In genomic region chr15:86015860-86016541, GRCm38 (mm10) we compare ENCODE assay signal across 10 mouse cellular contexts. TPM values are rescaled to one million over a fixed set of nuclear protein-coding genes. Genes with fewer than 3 reads are reported as not detected.
A peak's percentile ranks its signal among the peaks of the same experiment; 100 is the strongest.
DNase-seq lines count a peak whose midpoint lies in the region; ATAC-seq and TF ChIP-seq lines count a peak whose summit lies in the region.
"Had no signal": no experiment of that assay in that cellular context is flagged by ENCODE, and none has a peak within 500 bp of the region (broad histone marks: within the 10 kb centered on the region; RNA-seq: fewer than 3 reads in every experiment).

No protein-coding gene starts in this region.

- TF ChIP-seq POLR2A in kidney, adult 2 months (IDR thresholded peaks at IDR 0.05; ENCODE audit: low read depth, low read length): no peak

- H3K27me3 ChIP-seq in kidney, embryonic 15.5 days: no peaks in the 10 kb centered on the region
- H3K27me3 ChIP-seq in kidney, adult 2 months (replicated peaks; ENCODE audit: control insufficient read depth, insufficient read depth, low read length): no peaks in the 10 kb centered on the region
- no peaks in the 10 kb centered on the region for H3K27me3 ChIP-seq in E14TG2a.4 (ENCODE audit: insufficient read depth, low read length)
- no peaks in the 10 kb centered on the region for H3K27me3 ChIP-seq in neural tube, embryonic 15.5 days (replicated peaks)

- H3K27ac ChIP-seq in kidney, embryonic 15.5 days: peak overlapping the region; percentile 22; the same call in 1 of the 2 replicates
- no peak overlapping the region for H3K27ac ChIP-seq in kidney, adult 2 months (ENCODE audit: insufficient read depth, low read depth, low read length)
- no peak overlapping the region for H3K27ac ChIP-seq in neural tube, embryonic 15.5 days (replicated peaks)

- no peak for DNase-seq in kidney, adult 2 months
- DNase-seq in R1 (ENCODE audit: low read depth, low spot score): peak; percentile 84
- DNase-seq in layer of hippocampus, postnatal 36 days: no peak
- no peak for DNase-seq in cerebellum, postnatal 36 days
- DNase-seq: kidney, adult 11 months had no signal

- no peak overlapping the region for H3K4me2 ChIP-seq in kidney, embryonic 15.5 days
- H3K4me2 ChIP-seq in neural tube, embryonic 15.5 days: no peak overlapping the region

- TF ChIP-seq CTCF in kidney, adult 2 months (conservative IDR thresholded peaks at IDR 0.05; ENCODE audit: insufficient read depth, insufficient read length, low read depth, low read length): no peak
- no peak for TF ChIP-seq CTCF in E14TG2a.4 (conservative IDR thresholded peaks at IDR 0.05; ENCODE audit: low read length)

- ATAC-seq in kidney, embryonic 15.5 days (replicated peaks; ENCODE audit: low FRiP score): peak; percentile 61
- peak; percentile 55 for ATAC-seq in megakaryocyte, adult 5-6 weeks (ENCODE audit: poor library complexity, severe bottlenecking)
- ATAC-seq in neural tube, embryonic 15.5 days (ENCODE audit: low FRiP score): no peak

- no peak overlapping the region for H3K9ac ChIP-seq in kidney, embryonic 15.5 days
- H3K9ac ChIP-seq in neural tube, embryonic 15.5 days (replicated peaks): no peak overlapping the region

- H3K4me1 ChIP-seq in kidney, embryonic 15.5 days: peaks cover 30% of the 10 kb centered on the region
- H3K4me1 ChIP-seq in kidney, adult 2 months (ENCODE audit: control insufficient read depth, insufficient read depth, low read length): no peaks in the 10 kb centered on the region
- H3K4me1 ChIP-seq in E14TG2a.4 (replicated peaks; ENCODE audit: low read depth, low read length): peaks cover 66% of the 10 kb centered on the region
- peaks cover 27% of the 10 kb centered on the region for H3K4me1 ChIP-seq in neural tube, embryonic 15.5 days

- WGBS in kidney, embryonic 15.5 days: 54% methylated on average over 13 of the region's 13 CpGs
- WGBS in kidney, adult 2 months: 58% methylated on average over 13 of the region's 13 CpGs
- 87% methylated on average over 13 of the region's 13 CpGs for WGBS in neural tube, embryonic 15.5 days

- no peak overlapping the region for H3K4me3 ChIP-seq in kidney, embryonic 15.5 days (replicated peaks)
- no peak overlapping the region for H3K4me3 ChIP-seq in kidney, adult 2 months (ENCODE audit: insufficient read depth, low read depth, low read length)
- peak overlapping the region; percentile 20; the same call in 1 of the 2 replicates for H3K4me3 ChIP-seq in E14TG2a.4 (replicated peaks; ENCODE audit: low read length)
- H3K4me3 ChIP-seq in neural tube, embryonic 15.5 days (replicated peaks): no peak overlapping the region
- H3K4me3 ChIP-seq: erythroblast, embryonic 14.5 days had no signal

- H3K36me3 ChIP-seq in kidney, embryonic 15.5 days: peaks cover 5% of the 10 kb centered on the region; the same call in 1 of the 2 replicates
- no peaks in the 10 kb centered on the region for H3K36me3 ChIP-seq in kidney, adult 2 months (ENCODE audit: control insufficient read depth, insufficient read depth, low read length)
- H3K36me3 ChIP-seq in E14TG2a.4 (ENCODE audit: insufficient read depth, low read length): no peaks in the 10 kb centered on the region; the same call in 1 of the 2 replicates
- no peaks in the 10 kb centered on the region for H3K36me3 ChIP-seq in neural tube, embryonic 15.5 days

- no peaks in the 10 kb centered on the region for H3K9me3 ChIP-seq in kidney, embryonic 15.5 days (replicated peaks)
- no peaks in the 10 kb centered on the region for H3K9me3 ChIP-seq in E14TG2a.4 (ENCODE audit: low read length)
- H3K9me3 ChIP-seq in neural tube, embryonic 15.5 days (replicated peaks): no peaks in the 10 kb centered on the region

RNA-seq across cellular contexts. Expression of gene Celsr1, which starts 17.6 kb away (rescaled TPM):
- 3.7 and 3.9 TPM in 2 replicates for polyA plus RNA-seq in kidney, embryonic 15.5 days (2015; fragmentation: Nextera tagmentation; extraction: Ambion mirVana)
- 12.4 and 16.8 TPM in 2 replicates for polyA plus RNA-seq in kidney, adult 2 months (2012; rRNA removed)
- total RNA-seq in megakaryocyte, adult 5-6 weeks (2015): 1.0 and 1.2 TPM in 2 replicates
- total RNA-seq in megakaryocyte, adult 5-6 weeks (2017): 1.2 and 4.4 TPM in 2 replicates
- polyA plus RNA-seq in neural tube, embryonic 15.5 days (2015; fragmentation: Nextera tagmentation; extraction: Ambion mirVana): 0.88 and 1.4 TPM in 2 replicates
- total RNA-seq in layer of hippocampus, postnatal 36 days (2021): 1 to 10 TPM; 4.1 to 4.7 TPM

RNA-seq across cellular contexts. Expression of gene Gramd4, which starts 41.5 kb away (rescaled TPM):
- 14.1 and 17.4 TPM in 2 replicates for polyA plus RNA-seq in kidney, embryonic 15.5 days (2015; fragmentation: Nextera tagmentation; extraction: Ambion mirVana)
- polyA plus RNA-seq in kidney, adult 2 months (2012; rRNA removed): 18.9 and 20.6 TPM in 2 replicates
- 11.5 and 13.1 TPM in 2 replicates for total RNA-seq in megakaryocyte, adult 5-6 weeks (2015)
- total RNA-seq in megakaryocyte, adult 5-6 weeks (2017): 36.8 and 46.0 TPM in 2 replicates
- polyA plus RNA-seq in neural tube, embryonic 15.5 days (2015; fragmentation: Nextera tagmentation; extraction: Ambion mirVana): 25.4 and 25.8 TPM in 2 replicates
- total RNA-seq in layer of hippocampus, postnatal 36 days (2021): 10 to 100 TPM; 25.4 to 30.9 TPM
